Mouse (Mus musculus) liver, postnatal 0 days (tissue): ENCODE data around the gene Ttk.

Experiments used
- CTCF ChIP-seq: sonication (generic); IDR thresholded peaks from 2 replicates; pipeline ENCODE4 v1.5.1; 2016; ENCODE audit warnings: antibody characterized with exemption, low read depth
- EP300 ChIP-seq: IDR thresholded peaks from 2 replicates; pipeline ENCODE4 v1.6.1; 2016; ENCODE audit warnings: antibody characterized with exemption, low read depth, mild to moderate bottlenecking

DNA sequence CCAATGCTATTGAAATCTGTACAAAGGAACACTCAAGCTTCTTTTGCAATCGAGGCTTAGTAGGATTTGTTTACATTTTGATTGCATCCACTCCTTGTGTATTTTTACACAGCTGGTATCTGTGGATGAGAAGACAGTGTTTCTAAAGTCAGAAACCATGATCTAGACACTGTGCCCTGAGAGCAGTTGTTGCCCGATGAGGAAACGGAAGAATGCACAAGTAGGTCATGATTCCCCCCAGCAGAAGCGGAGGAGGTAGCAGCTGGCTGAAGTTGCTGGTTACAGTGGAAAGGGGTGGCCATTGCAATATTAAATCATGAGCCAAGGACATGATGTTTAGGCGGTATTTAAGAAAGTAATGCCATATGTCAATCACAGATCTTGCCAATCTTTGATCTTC, 53.7 kb downstream of the Ttk start:
- no peak for TF ChIP-seq CTCF
- TF ChIP-seq EP300: no peak
